Mouse (Mus musculus) adrenal gland, postnatal 10 days (tissue): Measurements from ENCODE around the gene Olfr1166. TPM values are rescaled to one million over a fixed set of nuclear protein-coding genes. Genes with fewer than 3 reads are reported as not detected.
"Not testable (repeated sequence)": the region's sequence is repeated elsewhere in the genome, so short reads cannot be mapped to it uniquely, and the experiment has no call there.

Source experiments
- DNase-seq: peaks from one replicate; pipeline ENCODE4 v3.0.0; 2021; ENCODE audit warnings: mixed read lengths
- long read RNA-seq, 2 experiments: library from polyadenylated mRNA; stranded (forward); transcript quantifications; one replicate each; pipeline ENCODE4 v2.0.0; 2021
- total RNA-seq, 2 experiments: library from RNA; stranded (reverse); gene quantifications; 2 replicates each; pipeline ENCODE4 v1.2.3; 2021

The Olfr1166 gene
- not detected for total RNA-seq
- long read RNA-seq, experiment 1 = 0 reads
- long read RNA-seq, experiment 2 = 0 reads

DNA sequence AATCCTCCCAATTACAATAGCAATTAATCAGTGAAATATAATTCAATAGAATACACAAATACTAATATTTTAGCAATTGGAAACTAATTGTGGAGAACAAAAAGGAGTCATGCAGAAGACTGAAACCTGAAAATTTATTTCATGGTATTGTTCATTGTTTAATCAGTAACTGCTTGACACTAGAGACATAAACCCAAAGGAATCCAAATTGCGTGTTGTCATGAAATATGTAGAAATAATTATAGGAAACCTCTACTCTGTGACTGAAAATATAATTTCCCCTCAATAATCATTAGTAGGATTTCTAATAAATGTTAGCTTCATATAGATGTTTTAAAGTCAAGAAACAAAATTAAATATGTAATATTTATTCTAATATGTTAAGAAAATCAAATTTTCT lies at the start of gene Olfr1166:
Olfr1166 (minus strand) TSS at position 101 of the 400 bp plus-strand sequence.
- no peak for DNase-seq

DNA sequence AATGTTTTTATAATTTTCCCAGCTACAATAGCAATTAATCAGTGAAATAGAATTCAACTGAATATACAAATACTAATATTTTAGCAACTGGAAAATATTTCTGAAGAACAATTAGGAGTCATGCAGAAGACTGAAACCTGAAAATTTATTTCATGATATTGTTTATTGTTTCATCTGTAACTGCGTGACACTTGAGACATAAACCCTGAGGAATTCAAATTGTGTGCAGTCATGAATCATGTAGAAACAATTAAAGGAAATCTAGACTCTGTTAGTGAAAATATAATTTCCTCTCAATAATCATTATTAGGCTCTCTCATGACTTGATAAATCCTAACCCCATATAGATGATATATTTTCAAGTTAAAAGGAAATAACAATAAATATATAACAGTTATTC lies 27.0 kb upstream of the Olfr1166 start, which contains the start of gene Olfr1167:
Olfr1167 (minus strand) TSS at position 101 of the 400 bp plus-strand sequence.
- not testable (repeated sequence) for DNase-seq

DNA sequence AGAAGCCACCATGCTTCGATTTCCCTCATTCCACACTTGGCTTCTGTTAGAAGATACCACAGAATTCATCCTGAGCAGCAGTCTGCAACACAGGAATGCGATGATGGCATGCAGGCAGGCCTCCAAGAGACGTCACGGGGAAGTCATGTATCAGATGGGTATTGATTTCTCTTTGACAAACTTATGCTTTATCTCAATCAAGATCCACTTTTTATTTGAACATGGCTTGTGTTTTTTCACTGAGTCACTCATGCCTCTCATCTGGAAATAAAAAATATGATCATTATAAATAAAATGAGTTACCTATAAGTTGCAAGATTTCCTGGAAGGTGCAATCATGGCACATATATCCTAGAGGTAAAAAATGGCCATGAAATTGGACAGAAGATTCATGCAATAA lies 34.2 kb downstream of the Olfr1166 start, which contains the start of gene Olfr1164:
Olfr1164 (minus strand) TSS at position 101 of the 400 bp plus-strand sequence.
- no peak for DNase-seq

Other genes starting within 250 kb of the Olfr1166 start
- not detected for gene Olfr1153, start 233.3 kb downstream of the Olfr1166 start, total RNA-seq
- not detected for gene Olfr1154, start 223.1 kb downstream of the Olfr1166 start, total RNA-seq
- not detected for gene Olfr1155, start 183.1 kb downstream of the Olfr1166 start, total RNA-seq
- not detected for gene Olfr1156, start 175.2 kb downstream of the Olfr1166 start, total RNA-seq
- not detected for gene Olfr1157, start 160.0 kb downstream of the Olfr1166 start, total RNA-seq
- gene Olfr74, start 153.6 kb downstream of the Olfr1166 start, total RNA-seq = not detected
- gene Olfr1158, start 138.2 kb downstream of the Olfr1166 start, total RNA-seq = not detected
- not detected for gene Olfr1160, start 120.0 kb downstream of the Olfr1166 start, total RNA-seq
- not detected for gene Olfr1161, start 105.5 kb downstream of the Olfr1166 start, total RNA-seq
- not detected for gene Olfr73, start 90.6 kb downstream of the Olfr1166 start, total RNA-seq
- not detected for gene Olfr1162, start 77.1 kb downstream of the Olfr1166 start, total RNA-seq
- not detected for gene Olfr1163, start 56.4 kb downstream of the Olfr1166 start, total RNA-seq
- not detected for gene Olfr1164, start 34.3 kb downstream of the Olfr1166 start, total RNA-seq
- not detected for gene Olfr1167, start 26.9 kb upstream of the Olfr1166 start, total RNA-seq
- not detected for gene Olfr1168, start 53.6 kb upstream of the Olfr1166 start, total RNA-seq
- not detected for gene Olfr1170, start 100.1 kb upstream of the Olfr1166 start, total RNA-seq
- gene Olfr1173, start 151.6 kb upstream of the Olfr1166 start, total RNA-seq = not detected
- gene Olfr1174-ps, start 186.9 kb upstream of the Olfr1166 start, total RNA-seq = not detected
- gene Olfr1175-ps, start 198.9 kb upstream of the Olfr1166 start, total RNA-seq = not detected
- gene Olfr1176, start 208.4 kb upstream of the Olfr1166 start, total RNA-seq = not detected
- gene Olfr1177-ps, start 218.2 kb upstream of the Olfr1166 start, total RNA-seq = not detected